Mouse (Mus musculus) CD4-positive, CD25-positive, alpha-beta regulatory T cell, adult 4 months (primary cell): ENCODE measurements around the gene CN725425. TPM values are rescaled to one million over a fixed set of nuclear protein-coding genes. Genes with fewer than 3 reads are reported as not detected.

Experiments used
- ATAC-seq: one replicate; pipeline ENCODE4 v1.8.0; 2017
- polyA plus RNA-seq, 2 experiments: library from polyadenylated mRNA; unstranded; fragments of 100-300 nt; shearing (Covaris generic); gene quantifications; one replicate each; pipeline ENCODE4 v1.2.1; 2017

The CN725425 gene
- polyA plus RNA-seq, 2 experiments from 2014 or later: not detected

DNA sequence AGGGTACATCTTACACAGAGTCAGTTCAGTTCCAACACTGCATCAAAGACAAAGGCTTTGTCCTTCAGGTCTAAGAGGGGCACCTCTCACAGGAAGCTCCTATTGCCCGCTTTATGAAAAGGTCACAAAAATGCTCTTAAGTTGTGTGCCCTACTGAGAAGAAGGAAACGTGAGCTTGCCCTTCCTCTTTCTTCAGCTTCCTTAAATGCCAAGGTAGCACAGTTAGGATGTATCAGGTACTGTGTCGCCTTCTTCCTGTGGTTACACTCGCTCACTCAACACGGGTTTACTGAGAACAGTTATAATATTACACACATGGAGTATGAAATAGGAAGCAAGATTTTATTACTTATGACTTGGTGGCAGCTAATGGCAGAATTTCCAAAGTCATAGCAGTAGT is 38.0 kb downstream of the CN725425 start:
- ATAC-seq: no peak

DNA sequence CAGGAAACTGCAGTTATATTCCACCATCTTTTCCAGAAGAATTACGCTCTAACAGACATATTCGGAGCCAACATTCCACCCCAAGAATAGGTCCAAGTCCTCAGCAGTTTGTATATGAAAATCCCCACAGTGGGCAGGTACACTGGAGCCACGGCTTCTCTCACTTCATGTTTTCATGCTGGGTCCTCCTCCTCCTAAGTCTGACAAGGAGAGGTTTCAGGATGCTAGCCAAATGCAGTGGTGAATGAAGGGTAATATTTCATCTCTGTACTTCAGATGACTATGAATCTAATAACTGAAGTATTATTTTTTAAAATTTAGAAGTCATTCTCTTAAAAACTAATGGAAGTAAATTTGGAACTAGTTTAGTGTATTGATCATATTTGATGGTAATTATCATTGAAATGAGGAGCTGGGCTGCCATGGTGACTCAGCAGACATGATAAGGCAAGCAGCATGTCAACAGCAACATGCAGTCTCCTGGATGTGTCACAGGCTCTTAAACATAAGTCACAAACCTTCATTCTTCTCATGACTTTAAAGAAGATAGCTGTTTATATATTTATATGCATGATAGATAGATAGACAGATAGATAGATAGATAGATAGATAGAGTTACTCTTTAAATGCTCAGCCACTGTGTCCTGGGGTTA is 41.5 kb downstream of the CN725425 start:
- no peak for ATAC-seq

DNA sequence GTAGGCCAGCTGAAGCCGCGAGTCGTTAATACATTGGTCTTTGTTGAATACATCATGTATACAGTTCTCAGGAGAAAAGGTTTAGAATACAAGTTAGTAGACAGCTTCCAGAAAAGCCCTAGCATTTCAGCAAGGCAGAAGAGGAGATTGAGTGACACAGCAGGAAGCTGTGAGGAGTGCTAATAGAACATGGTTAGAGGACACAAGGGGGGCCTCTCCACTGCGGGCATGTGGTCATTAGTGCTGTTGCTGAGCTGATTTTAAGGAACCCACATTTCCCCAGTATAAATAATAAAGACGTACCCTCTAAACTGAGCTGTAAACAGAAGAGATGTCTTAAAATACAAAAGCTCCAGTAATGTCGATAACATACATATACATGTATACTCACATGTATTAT is 51.5 kb downstream of the CN725425 start:
- ATAC-seq: no peak

GRCm38 (mm10) chr15:91251544-91252408 is 52.5 kb downstream of the CN725425 start:
- no peak for ATAC-seq

DNA sequence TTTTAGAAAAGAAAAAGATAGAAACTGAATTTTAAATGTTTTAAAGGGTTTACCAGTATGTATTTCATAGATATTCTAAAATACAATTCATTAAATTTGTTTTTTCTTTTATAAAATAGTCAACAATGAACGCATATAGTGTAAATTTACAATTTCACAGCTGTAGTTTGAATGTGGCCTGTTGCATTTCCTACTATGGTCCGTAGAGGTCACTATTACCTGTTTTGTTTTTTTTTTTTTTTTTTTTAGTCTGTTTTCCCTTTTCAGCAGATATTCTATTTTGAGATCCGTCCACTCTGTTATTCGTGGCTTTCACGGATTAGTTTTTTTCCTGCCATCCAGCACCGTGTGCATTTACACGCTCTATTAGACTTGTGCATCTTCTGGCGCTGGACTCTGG is 53.7 kb downstream of the CN725425 start:
- no peak for ATAC-seq

DNA sequence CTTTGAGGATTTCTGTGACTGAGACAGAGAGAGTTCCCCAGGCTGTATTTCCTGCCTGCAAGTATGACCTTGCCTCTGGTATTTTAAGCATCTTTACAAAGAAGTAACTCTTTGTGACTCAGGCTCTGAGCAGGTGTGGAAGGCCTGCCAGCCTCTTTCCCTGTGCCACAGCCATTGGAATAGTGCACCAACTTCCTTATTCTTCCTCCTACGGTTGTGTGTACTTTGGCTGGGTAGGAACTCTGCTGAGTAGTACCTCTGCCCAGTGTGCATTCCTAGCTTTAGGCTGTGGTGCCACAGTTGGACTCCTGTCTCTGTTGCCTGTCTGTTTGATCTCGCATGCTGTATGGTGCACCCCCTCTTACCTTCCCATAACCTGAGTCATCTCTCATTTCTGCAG is 56.0 kb downstream of the CN725425 start:
- ATAC-seq: no peak

GRCm38 (mm10) chr15:91257140-91257539 is 57.8 kb downstream of the CN725425 start:
- no peak for ATAC-seq

GRCm38 (mm10) chr15:91260578-91260977 is 61.3 kb downstream of the CN725425 start:
- ATAC-seq: no peak

DNA sequence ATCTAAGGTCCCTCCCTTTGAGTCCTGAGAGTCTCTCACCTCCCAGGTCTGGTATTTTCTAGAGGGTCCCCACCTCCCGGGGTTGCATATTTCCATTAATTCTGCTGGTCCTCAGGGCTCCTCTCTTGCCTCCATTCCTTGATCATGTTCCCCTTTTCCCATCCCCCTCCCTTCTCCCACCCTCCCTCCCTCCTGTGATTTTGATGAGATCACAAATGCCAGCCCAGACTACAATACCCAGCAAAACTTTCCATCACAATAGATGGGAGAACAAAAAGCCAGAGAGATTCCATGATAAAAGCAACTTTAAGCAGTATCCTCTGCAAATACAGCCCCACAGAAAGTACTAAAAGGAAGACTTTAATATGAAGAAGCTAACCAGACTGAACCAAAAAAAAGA is 64.6 kb downstream of the CN725425 start:
- ATAC-seq: no peak

GRCm38 (mm10) chr15:91268532-91268931 is 69.2 kb downstream of the CN725425 start:
- no peak for ATAC-seq

GRCm38 (mm10) chr15:91275961-91276360 is 76.7 kb downstream of the CN725425 start:
- ATAC-seq: no peak

GRCm38 (mm10) chr15:91279571-91279970 is 80.3 kb downstream of the CN725425 start:
- ATAC-seq: no peak

DNA sequence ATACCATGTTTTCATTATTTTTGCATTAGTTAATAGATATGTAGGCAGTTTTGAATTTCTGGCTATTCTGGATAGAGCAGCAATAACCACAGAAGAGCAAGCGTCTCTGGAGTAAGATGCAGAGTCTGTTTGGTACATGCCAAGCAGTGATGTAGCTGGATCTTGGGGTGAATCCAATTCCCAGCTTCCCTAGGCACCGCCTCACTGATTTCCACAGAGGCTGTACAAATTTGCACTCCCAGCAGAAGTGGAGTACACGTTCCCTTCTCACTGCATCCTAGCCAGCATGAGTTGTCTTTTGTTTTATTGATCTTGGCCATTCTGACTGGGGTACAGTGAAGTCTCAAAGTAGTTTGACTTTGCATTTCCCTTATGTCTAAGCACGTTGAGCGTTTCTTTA is 82.2 kb downstream of the CN725425 start:
- ATAC-seq: no peak

- no peak for ATAC-seq
Observed at GRCm38 (mm10) chr15:91282822-91283221, 83.5 kb downstream of the CN725425 start.

DNA sequence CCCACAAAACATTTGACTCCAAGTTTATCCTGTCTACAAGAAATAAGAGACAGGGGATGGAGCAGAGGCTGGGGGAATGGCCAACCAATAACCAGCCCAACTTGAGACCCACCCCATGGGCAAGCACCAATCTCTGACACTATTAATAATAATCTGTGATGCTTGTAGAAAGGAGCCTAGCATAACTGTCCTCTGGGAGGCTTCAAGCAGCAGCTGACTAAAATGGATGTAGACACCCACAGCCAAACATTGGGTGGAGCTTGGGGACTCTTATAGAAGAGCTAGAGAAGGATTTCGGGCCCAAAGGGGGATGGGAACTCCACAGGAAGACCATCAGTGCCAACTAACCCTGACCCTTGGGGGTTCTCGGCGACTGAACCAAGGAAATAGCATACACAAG is 84.1 kb downstream of the CN725425 start:
- no peak for ATAC-seq

- ATAC-seq: no peak
Observed at GRCm38 (mm10) chr15:91299319-91299835, 100.1 kb downstream of the CN725425 start.

DNA sequence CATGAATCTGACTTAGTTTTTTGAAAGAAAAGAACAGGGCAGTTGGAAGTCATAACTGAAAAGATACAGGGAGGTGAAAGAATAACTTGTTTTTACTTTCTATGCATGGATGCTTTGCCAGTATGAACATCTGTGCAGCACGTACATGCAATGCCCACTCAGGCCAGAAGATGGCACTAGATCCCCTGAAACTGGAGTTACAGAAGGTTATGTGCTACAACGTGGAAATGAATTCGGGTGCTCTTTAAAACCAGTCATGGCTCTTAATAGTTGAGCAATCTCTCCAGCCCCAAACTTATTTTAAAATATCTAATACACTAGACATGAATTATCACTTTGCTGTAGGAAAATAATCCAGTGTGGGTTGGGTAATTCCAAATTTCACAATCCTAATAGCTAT is 102.1 kb downstream of the CN725425 start:
- no peak for ATAC-seq

- ATAC-seq: no peak
Observed at GRCm38 (mm10) chr15:91304296-91304852, 105.1 kb downstream of the CN725425 start.

Other genes with a start within 250 kb of the CN725425 start
- gene Kif21a, start 149.5 kb upstream of the CN725425 start, polyA plus RNA-seq: not detected
- gene Abcd2, start 7.7 kb upstream of the CN725425 start, polyA plus RNA-seq: under 1 TPM; 0.14 to 0.36 TPM